Mouse (Mus musculus): Measurements from ENCODE around the gene Haus4.

Haus4 gene

GRCm38 (mm10) chr14:54494234-54494633 is 60.2 kb downstream of the Haus4 start:
- peak; percentile 75 to 80 for DNase-seq

GRCm38 (mm10) chr14:54493236-54493635 is 61.2 kb downstream of the Haus4 start:
- DNase-seq: no peak

- no peak for DNase-seq
Measured at GRCm38 (mm10) chr14:54492345-54493131, 61.9 kb downstream of the Haus4 start.
